Mouse (Mus musculus) natural killer cell, adult 2 months (primary cell): ENCODE data around the gene Vmn2r110.

ENCODE experiments used
- DNase-seq, 2 experiments: peaks; one replicate each; pipeline ENCODE4 v3.0.0; 2022; ENCODE audit warnings: low spot score in 2 of 2

Gene Vmn2r110

DNA sequence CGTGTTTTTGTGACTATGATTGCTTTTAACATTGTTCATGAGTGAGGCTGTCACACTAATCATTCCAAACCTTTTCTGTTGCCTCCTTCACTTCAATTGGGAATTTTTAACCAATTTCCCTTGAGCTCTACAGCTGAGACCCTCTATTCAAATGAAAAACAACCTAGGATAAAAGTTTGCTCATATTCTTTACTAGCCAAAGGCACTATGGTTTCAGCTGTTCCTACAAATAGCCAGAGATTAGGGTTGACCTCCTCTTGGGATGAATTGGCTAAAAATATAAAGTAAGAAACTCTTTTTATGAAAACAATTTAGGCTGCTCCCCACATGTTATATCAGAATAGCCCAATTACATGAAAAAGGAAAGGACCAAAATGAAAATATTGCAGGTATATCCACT, at the start of gene Vmn2r110:
TSS of gene Vmn2r110 (minus strand) at position 101 of the 400 bp plus-strand sequence.
- DNase-seq: no peak

DNA sequence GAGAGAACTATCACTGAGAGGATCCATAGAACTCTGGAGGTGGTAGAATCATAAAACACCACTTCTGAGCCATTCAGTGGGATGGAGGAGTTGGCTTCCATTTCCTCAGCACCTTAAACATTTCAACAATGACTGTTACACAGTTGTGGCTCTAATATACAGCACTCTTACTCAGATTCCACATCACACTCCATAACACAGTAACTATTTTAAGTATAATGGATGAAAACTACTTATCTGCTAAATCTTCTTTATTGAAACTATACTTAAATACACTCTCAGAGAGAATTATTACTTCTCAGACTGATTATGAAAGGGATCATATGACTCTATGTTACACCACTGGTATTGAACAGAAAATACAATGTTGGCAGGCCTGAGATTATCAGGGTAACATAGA, 28.6 kb upstream of the Vmn2r110 start, which contains the start of gene Fpr-rs3:
TSS of gene Fpr-rs3 (minus strand) at position 101 of the 400 bp plus-strand sequence.
- no peak for DNase-seq

GRCm38 (mm10) chr17:20564656-20565055, 31.6 kb downstream of the Vmn2r110 start, which contains the start of gene Vmn2r109:
Gene Vmn2r109, minus strand, starts transcription at chr17:20564756.
- DNase-seq: no peak
